Mouse (Mus musculus): ENCODE results near the gene Snx15. TPM values are rescaled to one million over a fixed set of nuclear protein-coding genes. Genes with fewer than 3 reads are reported as not detected.
A peak's percentile ranks its signal among the peaks of the same experiment; 100 is the strongest.

Gene Snx15
- polyA plus RNA-seq, 1 experiment = 22.7 TPM

DNA sequence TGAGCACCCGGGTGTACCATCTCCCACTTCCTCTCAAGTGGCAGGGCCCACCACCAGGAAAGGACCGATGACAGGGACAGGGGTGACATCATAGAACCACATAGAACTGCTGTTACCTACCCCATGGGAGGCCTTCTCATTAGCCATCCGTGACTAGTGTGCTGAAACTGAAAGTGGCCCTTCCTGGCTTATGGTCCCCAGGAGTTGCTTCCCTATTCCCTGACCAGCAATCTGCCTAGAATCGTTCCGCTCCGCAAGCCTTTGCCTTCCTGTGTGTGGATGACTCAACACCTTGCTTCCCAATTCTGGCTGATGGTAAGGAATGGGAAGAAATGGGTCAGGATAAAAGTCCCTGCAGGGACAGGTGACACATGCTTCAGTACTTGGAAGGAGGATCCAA is 29.1 kb upstream of the Snx15 start:
- H3K79me3 ChIP-seq (ENCODE audit: low read depth) = no peaks in the 10 kb centered on the region
- H3K79me2 ChIP-seq (ENCODE audit: control insufficient read depth, insufficient read depth) = no peaks in the 10 kb centered on the region
- H3K27me3 ChIP-seq (ENCODE audit: control insufficient read depth, insufficient read depth, insufficient read length) = peaks cover 47% of the 10 kb centered on the region

DNA sequence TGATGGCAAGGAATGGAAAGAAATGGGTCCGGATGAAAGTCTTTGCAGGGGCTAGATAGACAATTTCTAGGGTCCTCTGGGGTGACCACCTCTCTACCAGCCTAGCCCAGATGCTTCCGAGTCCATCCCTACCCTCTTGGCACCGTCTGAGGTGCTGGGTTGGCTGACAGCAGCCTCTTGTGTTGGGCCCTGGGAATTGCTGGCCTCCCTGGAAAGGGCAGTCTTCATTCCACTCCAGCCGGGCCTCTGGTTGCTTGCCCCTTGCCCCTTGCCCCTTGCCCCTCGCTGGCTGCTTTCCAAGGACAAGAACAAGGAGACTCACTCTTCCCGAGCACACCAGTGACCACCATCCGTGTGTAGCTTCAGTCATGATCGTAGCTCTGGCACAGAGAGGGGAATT is 28.3 kb upstream of the Snx15 start:
- TF ChIP-seq MYOG (IDR thresholded peaks at IDR 0.05; ENCODE audit: control insufficient read depth, extremely low read depth, insufficient read length) (no peak), MAX (IDR thresholded peaks at IDR 0.05) (no peak), CTCF (IDR thresholded peaks at IDR 0.05; ENCODE audit: control insufficient read depth, insufficient read depth, insufficient read length) (no peak), FOSL1 (IDR thresholded peaks at IDR 0.05; ENCODE audit: insufficient read depth, low read length, poor library complexity, severe bottlenecking) (no peak), USF1 (IDR thresholded peaks at IDR 0.05; ENCODE audit: low read depth) (no peak), MYOD1 (IDR thresholded peaks at IDR 0.05; ENCODE audit: control insufficient read depth, insufficient read length, low read depth) (no peak), CEBPB (IDR thresholded peaks at IDR 0.05; ENCODE audit: low read depth) (no peak)
- Histone ChIP-seq H3K4me3 (ENCODE audit: insufficient read depth, poor library complexity, severe bottlenecking) (no peak overlapping the region), H3K79me2 (ENCODE audit: control insufficient read depth, insufficient read depth) (no peaks in the 10 kb centered on the region), H3K27me3 (ENCODE audit: control insufficient read depth, insufficient read depth, insufficient read length) (peaks cover 48% of the 10 kb centered on the region), H3K36me3 (ENCODE audit: control insufficient read depth, insufficient read depth) (no peaks in the 10 kb centered on the region), H3ac (ENCODE audit: control insufficient read depth, insufficient read length, low read depth) (no peak overlapping the region), H3K79me3 (ENCODE audit: low read depth) (no peaks in the 10 kb centered on the region)

More for the DNA sequence above, 29.1 kb upstream of the Snx15 start:
- Histone ChIP-seq H3K4me3 (ENCODE audit: insufficient read depth, poor library complexity, severe bottlenecking) (no peak overlapping the region), H3ac (ENCODE audit: control insufficient read depth, insufficient read length, low read depth) (no peak overlapping the region), H3K36me3 (ENCODE audit: control insufficient read depth, insufficient read depth) (no peaks in the 10 kb centered on the region)
- TF ChIP-seq CTCF (IDR thresholded peaks at IDR 0.05; ENCODE audit: control insufficient read depth, insufficient read depth, insufficient read length) (no peak), MYOD1 (IDR thresholded peaks at IDR 0.05; ENCODE audit: control insufficient read depth, insufficient read length, low read depth) (no peak), MAX (IDR thresholded peaks at IDR 0.05) (no peak), USF1 (IDR thresholded peaks at IDR 0.05; ENCODE audit: low read depth) (no peak), FOSL1 (IDR thresholded peaks at IDR 0.05; ENCODE audit: insufficient read depth, low read length, poor library complexity, severe bottlenecking) (no peak), MYOG (IDR thresholded peaks at IDR 0.05; ENCODE audit: control insufficient read depth, extremely low read depth, insufficient read length) (no peak), CEBPB (IDR thresholded peaks at IDR 0.05; ENCODE audit: low read depth) (no peak)

DNA sequence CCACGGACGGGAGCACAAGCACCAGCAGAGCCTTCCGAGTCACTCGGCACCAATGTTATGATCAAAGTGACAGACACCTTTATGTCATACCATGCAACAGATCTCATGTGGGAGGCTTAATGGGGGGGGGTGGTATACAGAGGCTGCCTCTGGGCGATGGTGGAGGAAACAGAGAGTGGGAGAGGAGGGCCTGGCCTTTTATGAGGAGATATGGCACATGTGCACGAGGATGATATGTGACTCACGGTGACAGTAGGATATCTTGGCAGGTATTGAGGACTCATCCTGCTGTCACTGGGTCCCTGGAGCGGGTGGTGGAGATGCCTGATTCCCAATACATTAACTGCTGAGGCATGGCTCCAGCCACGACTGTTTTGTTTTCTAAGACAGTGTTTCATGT is 27.1 kb upstream of the Snx15 start:
- H3K36me3 ChIP-seq (ENCODE audit: control insufficient read depth, insufficient read depth) = no peaks in the 10 kb centered on the region
- H3K79me3 ChIP-seq (ENCODE audit: low read depth) = no peaks in the 10 kb centered on the region
- no peak for TF ChIP-seq USF1 (IDR thresholded peaks at IDR 0.05; ENCODE audit: low read depth)
- no peak for TF ChIP-seq MYOG (IDR thresholded peaks at IDR 0.05; ENCODE audit: control insufficient read depth, extremely low read depth, insufficient read length)
- no peak for TF ChIP-seq FOSL1 (IDR thresholded peaks at IDR 0.05; ENCODE audit: insufficient read depth, low read length, poor library complexity, severe bottlenecking)
- no peak for TF ChIP-seq CEBPB (IDR thresholded peaks at IDR 0.05; ENCODE audit: low read depth)
- TF ChIP-seq CTCF (IDR thresholded peaks at IDR 0.05; ENCODE audit: control insufficient read depth, insufficient read depth, insufficient read length) = no peak
- no peak for TF ChIP-seq MAX (IDR thresholded peaks at IDR 0.05)
- no peak for TF ChIP-seq MYOD1 (IDR thresholded peaks at IDR 0.05; ENCODE audit: control insufficient read depth, insufficient read length, low read depth)
- peaks cover 52% of the 10 kb centered on the region for H3K27me3 ChIP-seq (ENCODE audit: control insufficient read depth, insufficient read depth, insufficient read length)
- H3K79me2 ChIP-seq (ENCODE audit: control insufficient read depth, insufficient read depth) = no peaks in the 10 kb centered on the region
- H3K4me3 ChIP-seq (ENCODE audit: insufficient read depth, poor library complexity, severe bottlenecking) = no peak overlapping the region
- H3ac ChIP-seq (ENCODE audit: control insufficient read depth, insufficient read length, low read depth) = no peak overlapping the region

DNA sequence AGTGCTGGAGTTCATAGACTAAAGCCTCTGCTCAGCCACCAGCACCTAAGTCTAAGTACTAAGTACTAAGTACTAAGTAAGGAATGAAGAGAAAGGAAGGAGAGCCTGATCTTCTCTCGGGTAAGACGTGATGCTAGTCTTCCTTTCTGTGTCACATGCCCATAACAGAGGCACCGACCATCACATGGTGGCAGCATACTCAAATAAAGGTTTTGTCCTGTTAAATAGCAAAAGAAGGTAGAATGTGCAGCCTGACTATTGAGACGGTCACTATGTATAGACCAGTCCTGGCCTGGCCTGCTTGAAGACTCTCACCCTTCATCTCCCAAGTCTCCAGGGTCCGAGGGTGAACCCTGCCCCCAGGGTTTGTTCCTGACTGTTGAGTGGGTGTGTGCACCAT is 16.7 kb upstream of the Snx15 start:
- Histone ChIP-seq H3K36me3 (ENCODE audit: control insufficient read depth, insufficient read depth) (no peaks in the 10 kb centered on the region), H3K4me3 (ENCODE audit: insufficient read depth, poor library complexity, severe bottlenecking) (no peak overlapping the region), H3K79me2 (ENCODE audit: control insufficient read depth, insufficient read depth) (peaks cover 8% of the 10 kb centered on the region), H3K79me3 (ENCODE audit: low read depth) (no peaks in the 10 kb centered on the region), H3ac (ENCODE audit: control insufficient read depth, insufficient read length, low read depth) (no peak overlapping the region), H3K27me3 (ENCODE audit: control insufficient read depth, insufficient read depth, insufficient read length) (peaks cover 14% of the 10 kb centered on the region)
- TF ChIP-seq MYOG (IDR thresholded peaks at IDR 0.05; ENCODE audit: control insufficient read depth, extremely low read depth, insufficient read length) (no peak), CTCF (IDR thresholded peaks at IDR 0.05; ENCODE audit: control insufficient read depth, insufficient read depth, insufficient read length) (no peak), MAX (IDR thresholded peaks at IDR 0.05) (no peak), USF1 (IDR thresholded peaks at IDR 0.05; ENCODE audit: low read depth) (peak; percentile 3), MYOD1 (IDR thresholded peaks at IDR 0.05; ENCODE audit: control insufficient read depth, insufficient read length, low read depth) (no peak)

DNA sequence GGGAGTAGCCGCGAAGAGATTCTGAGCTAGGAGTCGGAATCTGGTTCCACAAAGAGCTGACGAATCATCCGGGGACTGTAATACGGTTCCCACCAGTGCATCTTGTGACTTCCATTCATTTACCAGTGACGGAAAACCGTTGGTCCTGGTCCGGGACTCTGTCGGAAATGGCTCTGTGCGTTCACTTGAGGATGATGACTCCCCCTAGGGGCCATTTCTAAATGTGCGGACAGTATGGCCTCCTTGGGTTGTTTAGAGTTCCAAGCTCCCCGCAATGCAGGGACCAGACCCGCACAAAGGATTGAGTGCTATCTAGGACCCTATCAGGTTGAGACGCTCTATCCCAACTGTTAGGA is 13.3 kb upstream of the Snx15 start, which contains the start of gene Arl2:
TSS of gene Arl2 (minus strand) at position 155 of the 356 bp plus-strand sequence.
- TF ChIP-seq CTCF (IDR thresholded peaks at IDR 0.05; ENCODE audit: control insufficient read depth, insufficient read depth, insufficient read length) = peak; percentile 54
- TF ChIP-seq FOSL1 (IDR thresholded peaks at IDR 0.05; ENCODE audit: insufficient read depth, low read length, poor library complexity, severe bottlenecking) = no peak
- peak within 1 kb of the TSS; percentile 97 for H3ac ChIP-seq (ENCODE audit: control insufficient read depth, insufficient read length, low read depth)

DNA sequence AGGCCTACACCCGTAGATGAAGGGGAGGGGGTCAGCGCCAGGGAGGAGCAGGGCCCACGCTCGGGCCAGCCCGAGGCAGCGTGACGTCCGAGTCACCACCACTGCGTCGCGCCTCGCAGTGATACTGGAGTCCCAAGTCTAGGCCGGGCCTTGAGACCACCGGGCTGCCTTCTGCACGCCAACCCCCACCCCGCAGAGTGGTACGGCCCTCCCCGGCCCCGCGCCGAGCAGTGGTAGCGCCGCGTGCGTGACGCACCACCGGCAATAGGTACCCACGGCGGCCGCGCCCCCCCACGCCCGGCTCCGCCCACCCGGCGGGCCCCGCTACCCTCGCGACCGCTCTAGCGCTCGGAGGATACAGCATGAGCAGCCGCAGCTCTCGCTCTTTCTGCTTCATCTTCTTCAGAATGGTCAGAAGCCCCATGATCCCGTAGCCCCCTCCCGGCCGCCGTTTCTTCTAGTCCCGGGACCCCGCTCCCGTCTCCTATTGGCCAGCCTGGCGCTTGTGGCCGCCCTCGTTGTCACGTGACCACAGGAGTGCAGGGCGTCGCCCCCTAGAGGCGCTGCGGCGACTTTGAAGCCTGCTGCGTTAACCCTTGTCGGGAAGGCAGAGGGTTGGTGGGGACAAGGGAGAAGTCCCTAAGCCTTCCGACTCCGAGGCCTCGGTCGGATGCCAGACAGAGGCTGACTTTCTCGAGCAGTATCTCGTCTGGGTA is 12.7 kb upstream of the Snx15 start, which contains the start of gene Batf2:
TSS of gene Batf2 (plus strand) at position 306 of the 716 bp plus-strand sequence.
- H3K79me2 ChIP-seq (ENCODE audit: control insufficient read depth, insufficient read depth) = peaks cover 8% of the 10 kb centered on the region
- peaks cover 7% of the 10 kb centered on the region for H3K27me3 ChIP-seq (ENCODE audit: control insufficient read depth, insufficient read depth, insufficient read length)
- no peaks in the 10 kb centered on the region for H3K36me3 ChIP-seq (ENCODE audit: control insufficient read depth, insufficient read depth)
- no peaks in the 10 kb centered on the region for H3K79me3 ChIP-seq (ENCODE audit: low read depth)
- H3ac ChIP-seq (ENCODE audit: control insufficient read depth, insufficient read length, low read depth) = peak within 1 kb of the TSS; percentile 97
- peak; percentile 6 for TF ChIP-seq MAX (IDR thresholded peaks at IDR 0.05)
- peak; percentile 95 for TF ChIP-seq USF1 (IDR thresholded peaks at IDR 0.05; ENCODE audit: low read depth)
- no peak for TF ChIP-seq MYOG (IDR thresholded peaks at IDR 0.05; ENCODE audit: control insufficient read depth, extremely low read depth, insufficient read length)
- peak; percentile 92 for TF ChIP-seq CTCF (IDR thresholded peaks at IDR 0.05; ENCODE audit: control insufficient read depth, insufficient read depth, insufficient read length)
- peak within 1 kb of the TSS; percentile 56 for H3K4me3 ChIP-seq (ENCODE audit: insufficient read depth, poor library complexity, severe bottlenecking)

More for the DNA sequence above, 13.3 kb upstream of the Snx15 start, which contains the start of gene Arl2:
- Histone ChIP-seq H3K36me3 (ENCODE audit: control insufficient read depth, insufficient read depth) (no peaks in the 10 kb centered on the region), H3K79me3 (ENCODE audit: low read depth) (no peaks in the 10 kb centered on the region), H3K27me3 (ENCODE audit: control insufficient read depth, insufficient read depth, insufficient read length) (peaks cover 10% of the 10 kb centered on the region), H3K79me2 (ENCODE audit: control insufficient read depth, insufficient read depth) (peaks cover 8% of the 10 kb centered on the region), H3K4me3 (ENCODE audit: insufficient read depth, poor library complexity, severe bottlenecking) (peak within 1 kb of the TSS; percentile 56)
